Mouse (Mus musculus): ENCODE results near the gene Sh3pxd2a. TPM values are rescaled to one million over a fixed set of nuclear protein-coding genes. Genes with fewer than 3 reads are reported as not detected.

Sh3pxd2a gene
- total RNA-seq, 2 experiments from 2014 or later = 55.1 to 103 TPM

DNA sequence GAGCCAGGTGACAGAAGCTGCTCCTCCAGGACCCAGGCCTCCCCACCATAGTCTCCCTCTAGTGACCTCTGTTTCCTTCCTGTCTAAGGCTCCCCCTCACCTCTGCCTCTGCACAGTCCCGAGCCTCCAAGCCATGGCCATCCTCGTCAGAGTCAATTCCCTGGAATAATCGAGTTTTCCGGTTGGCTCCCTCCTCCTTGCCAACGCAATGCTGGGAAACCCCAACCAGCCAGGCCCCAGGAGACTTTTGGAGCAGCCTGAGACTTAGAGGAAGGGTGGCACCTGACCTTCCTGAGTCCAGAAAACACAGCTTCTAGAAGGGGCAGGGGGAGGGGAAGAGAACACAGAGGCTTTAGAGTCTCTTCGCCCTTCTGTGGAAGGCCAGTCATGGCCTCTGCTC lies 213.3 kb downstream of the Sh3pxd2a start:
- DNase-seq (ENCODE audit: low spot score in 2 of 2) = no peak

- no peak for DNase-seq (ENCODE audit: low spot score in 2 of 2)
Measured at GRCm38 (mm10) chr19:47248906-47249568, 215.2 kb downstream of the Sh3pxd2a start.

DNA sequence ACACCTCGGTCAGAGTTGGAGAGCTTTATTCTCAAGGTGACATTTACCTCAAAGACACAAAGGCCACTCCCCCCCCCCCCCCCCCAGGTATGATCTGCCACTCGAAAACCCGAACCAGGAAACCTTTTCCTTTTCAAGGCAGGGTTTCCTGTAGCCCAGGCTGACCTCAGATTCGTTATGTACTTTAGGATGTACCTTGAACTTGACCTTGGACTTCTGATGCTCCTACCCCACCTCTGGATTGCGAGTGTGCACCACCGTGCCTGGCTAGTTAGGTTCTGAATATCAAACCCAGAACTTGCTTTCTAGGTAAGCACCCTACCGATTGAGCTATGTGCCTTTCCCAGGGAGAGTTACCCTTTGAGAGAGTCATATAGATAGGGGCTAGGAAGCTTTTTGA lies 215.9 kb downstream of the Sh3pxd2a start:
- no peak for DNase-seq (ENCODE audit: low spot score in 2 of 2)

DNA sequence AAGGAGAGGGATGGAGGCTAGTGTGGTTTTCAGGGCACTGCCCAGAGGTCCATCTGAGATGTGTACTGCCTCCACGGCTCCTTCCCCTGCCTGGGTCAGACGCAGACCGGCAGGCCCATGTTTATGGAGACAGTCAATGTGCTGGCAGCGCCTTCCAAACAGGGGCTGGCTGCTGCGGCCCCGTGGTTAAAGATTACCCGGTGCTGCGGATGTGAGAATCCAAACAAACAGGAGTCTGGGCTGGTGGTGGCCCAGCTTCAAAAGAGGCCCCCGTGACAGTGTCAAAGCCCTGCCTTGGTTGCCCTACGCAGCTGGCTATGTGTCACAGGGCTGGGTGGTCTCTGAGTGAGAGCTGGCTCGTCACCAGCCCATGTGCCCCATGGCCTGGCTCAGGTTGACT lies 216.4 kb downstream of the Sh3pxd2a start:
- DNase-seq (ENCODE audit: low spot score in 2 of 2) = no peak

DNA sequence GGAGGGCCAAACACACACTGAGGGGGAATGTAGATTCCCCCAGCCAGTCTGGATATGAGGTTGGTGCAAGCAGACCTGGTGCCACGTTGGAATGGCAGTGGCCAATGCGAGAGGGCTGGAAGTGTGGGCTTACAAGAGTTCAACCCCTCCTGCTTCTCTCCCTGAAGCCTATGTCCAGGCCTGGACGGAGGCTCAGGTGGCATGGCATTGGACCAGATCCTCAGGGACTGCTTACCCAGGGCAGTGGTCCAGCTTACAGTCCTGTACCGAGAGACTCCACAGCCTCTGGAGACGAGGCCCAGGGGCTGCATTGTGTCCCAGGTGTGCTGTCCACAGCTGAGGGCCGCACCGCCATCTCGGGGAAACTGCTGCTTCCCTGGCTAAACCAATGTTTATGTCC lies 218.7 kb downstream of the Sh3pxd2a start:
- DNase-seq (ENCODE audit: low spot score in 2 of 2) = no peak

DNA sequence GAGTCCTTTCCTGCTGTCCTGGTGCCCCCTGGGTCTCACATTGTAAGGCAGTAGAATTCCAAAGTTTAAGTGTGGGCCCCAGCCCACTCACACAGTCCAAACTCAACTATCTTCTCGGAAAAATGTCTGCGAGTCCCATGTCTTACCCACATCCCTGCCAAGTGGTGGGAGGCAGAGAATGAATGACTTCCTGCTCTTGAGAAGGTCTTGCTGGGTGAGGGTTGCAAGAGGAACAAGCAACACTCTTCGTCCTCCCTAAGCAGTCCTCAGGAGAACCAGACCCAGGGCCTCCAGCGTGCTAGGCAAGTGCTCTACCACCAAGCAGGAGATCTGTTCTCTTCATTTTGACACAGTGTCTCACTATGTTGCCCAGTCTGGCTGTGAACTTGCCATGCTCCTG lies 222.0 kb downstream of the Sh3pxd2a start:
- DNase-seq (ENCODE audit: low spot score in 2 of 2) = no peak

DNA sequence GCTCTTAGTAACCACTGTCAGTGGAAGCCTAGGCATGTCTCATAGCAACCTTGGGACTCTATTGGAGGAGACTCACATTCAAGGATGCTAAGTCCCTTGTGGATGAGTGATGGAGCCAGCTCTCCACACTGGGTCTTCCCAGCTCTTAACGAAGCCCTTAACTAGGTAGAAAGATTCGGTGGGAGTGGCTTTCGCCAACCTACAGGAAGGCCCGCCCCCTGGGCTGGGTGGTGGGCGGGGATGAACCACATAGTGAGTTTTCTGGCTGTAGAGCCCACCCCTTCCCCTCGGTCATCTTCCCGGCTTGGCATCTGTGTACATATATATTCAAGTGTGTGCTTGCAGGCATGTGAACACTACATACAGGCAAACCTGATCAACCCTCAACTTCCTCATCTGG lies 223.2 kb downstream of the Sh3pxd2a start:
- no peak for DNase-seq (ENCODE audit: low spot score in 2 of 2)

GRCm38 (mm10) chr19:47240076-47240475 lies 224.1 kb downstream of the Sh3pxd2a start:
- DNase-seq (ENCODE audit: low spot score in 2 of 2) = no peak

DNA sequence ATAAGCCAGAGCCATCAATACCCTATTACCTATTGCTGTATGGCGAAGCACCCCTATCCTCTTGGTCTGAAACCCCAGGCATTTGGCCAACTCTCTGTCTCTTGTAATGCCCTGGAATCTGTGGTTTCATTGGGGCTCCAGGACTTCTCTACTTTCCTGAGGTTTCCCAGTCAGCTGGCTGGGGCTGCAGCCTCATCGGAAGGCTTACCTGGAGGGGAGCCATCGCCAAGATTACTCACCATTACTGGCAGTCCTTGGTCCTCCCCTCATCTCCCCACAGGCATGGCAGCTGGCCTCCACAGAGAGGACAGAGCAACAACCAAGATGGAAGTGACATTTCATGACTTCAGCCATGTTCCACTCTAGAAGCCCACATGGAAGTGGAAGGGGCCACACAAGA lies 231.1 kb downstream of the Sh3pxd2a start:
- DNase-seq (ENCODE audit: low spot score in 2 of 2) = no peak

GRCm38 (mm10) chr19:47232077-47232865 lies 231.9 kb downstream of the Sh3pxd2a start:
- DNase-seq (ENCODE audit: low spot score in 2 of 2) = no peak

GRCm38 (mm10) chr19:47231389-47231788 lies 232.8 kb downstream of the Sh3pxd2a start:
- DNase-seq (ENCODE audit: low spot score in 2 of 2) = no peak

DNA sequence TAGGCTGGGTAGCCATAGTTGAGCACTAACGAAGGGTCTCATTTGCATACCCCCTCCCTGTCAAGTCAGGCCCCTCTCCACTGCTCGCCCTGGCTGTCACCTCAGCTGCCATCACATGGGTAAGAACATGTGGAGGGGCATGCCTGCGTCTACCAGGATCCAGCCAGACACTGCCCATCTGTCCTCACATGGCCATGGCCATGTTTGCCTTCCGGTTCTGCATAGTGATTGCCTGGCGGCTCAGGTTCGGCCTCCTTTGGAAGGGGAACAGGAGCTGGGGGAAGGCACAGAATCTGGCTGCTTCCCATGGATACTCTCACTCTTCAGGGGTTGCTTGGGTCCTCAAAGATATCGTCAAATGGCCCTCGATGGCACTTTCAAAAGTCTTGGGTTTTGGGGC lies 233.5 kb downstream of the Sh3pxd2a start:
- no peak for DNase-seq (ENCODE audit: low spot score in 2 of 2)

DNA sequence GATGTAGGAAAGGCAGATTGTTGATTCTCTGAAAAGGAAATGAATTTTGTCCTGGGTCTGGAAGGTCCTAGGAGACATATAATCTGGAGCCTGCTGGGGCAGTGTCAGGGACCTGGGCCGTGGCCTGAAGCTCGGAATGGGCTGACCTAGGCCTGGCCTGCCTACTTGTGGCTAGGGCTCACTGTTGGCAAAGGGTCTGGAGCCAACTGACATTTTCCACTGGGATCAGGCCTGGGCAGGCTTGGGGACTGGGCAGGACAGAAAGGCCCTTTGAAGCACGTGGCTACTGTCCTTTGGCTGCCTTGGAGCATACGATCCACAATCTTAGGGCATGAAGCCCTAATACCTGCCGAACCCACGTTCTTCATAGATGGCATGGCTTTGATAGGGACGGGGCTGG lies 234.1 kb downstream of the Sh3pxd2a start:
- DNase-seq (ENCODE audit: low spot score in 2 of 2) = no peak

DNA sequence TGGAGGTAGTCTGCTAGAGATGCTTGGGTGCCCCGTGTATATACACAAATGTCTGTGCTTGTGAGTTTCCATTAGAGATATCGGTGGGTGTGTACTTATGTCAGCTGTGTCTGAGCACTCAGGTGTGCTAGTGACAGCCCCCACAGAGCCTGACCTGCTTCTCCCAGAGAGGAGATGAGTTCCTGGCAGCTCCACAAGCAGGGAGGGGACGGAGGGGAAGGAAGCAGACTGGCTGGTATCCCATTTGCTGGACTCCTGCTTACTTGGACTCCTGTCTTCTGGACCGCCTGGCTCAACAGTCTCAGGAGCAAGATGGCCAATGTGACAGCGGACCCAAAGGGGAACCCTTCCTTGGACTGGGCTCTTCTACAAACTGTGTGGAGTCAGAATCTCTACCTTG lies 234.7 kb downstream of the Sh3pxd2a start:
- no peak for DNase-seq (ENCODE audit: low spot score in 2 of 2)

GRCm38 (mm10) chr19:47228725-47229252 lies 235.4 kb downstream of the Sh3pxd2a start:
- DNase-seq (ENCODE audit: low spot score in 2 of 2) = peak; percentile 48 to 53

DNA sequence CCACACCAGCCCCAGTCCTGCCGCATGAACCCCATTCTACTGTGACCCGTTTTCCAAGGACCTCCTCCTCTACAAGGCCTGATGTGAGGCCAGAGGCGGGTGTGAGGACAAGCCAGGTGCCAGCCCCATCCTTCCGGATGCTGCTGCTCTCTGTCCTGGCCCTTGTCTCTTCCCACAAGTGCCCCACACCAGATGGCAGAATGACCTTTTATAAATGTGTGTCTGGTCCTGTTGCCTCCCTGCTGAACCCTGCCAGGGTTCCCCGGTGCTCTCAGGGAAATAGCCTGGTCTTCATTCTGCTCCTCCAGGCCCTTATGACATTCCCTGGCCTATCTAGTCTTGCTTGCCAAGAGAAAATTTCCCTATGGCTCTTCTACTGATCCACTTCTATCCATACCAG lies 238.4 kb downstream of the Sh3pxd2a start:
- DNase-seq (ENCODE audit: low spot score in 2 of 2) = no peak

- DNase-seq (ENCODE audit: low spot score in 2 of 2) = no peak
Measured at GRCm38 (mm10) chr19:47224743-47225142, 239.5 kb downstream of the Sh3pxd2a start.

- peak in 1 of 2 experiments; percentile 28 for DNase-seq (ENCODE audit: low spot score in 2 of 2)
Measured at GRCm38 (mm10) chr19:47222841-47223557, 241.2 kb downstream of the Sh3pxd2a start.

- DNase-seq (ENCODE audit: low spot score in 2 of 2) = no peak
Measured at GRCm38 (mm10) chr19:47222154-47222840, 241.9 kb downstream of the Sh3pxd2a start.

DNA sequence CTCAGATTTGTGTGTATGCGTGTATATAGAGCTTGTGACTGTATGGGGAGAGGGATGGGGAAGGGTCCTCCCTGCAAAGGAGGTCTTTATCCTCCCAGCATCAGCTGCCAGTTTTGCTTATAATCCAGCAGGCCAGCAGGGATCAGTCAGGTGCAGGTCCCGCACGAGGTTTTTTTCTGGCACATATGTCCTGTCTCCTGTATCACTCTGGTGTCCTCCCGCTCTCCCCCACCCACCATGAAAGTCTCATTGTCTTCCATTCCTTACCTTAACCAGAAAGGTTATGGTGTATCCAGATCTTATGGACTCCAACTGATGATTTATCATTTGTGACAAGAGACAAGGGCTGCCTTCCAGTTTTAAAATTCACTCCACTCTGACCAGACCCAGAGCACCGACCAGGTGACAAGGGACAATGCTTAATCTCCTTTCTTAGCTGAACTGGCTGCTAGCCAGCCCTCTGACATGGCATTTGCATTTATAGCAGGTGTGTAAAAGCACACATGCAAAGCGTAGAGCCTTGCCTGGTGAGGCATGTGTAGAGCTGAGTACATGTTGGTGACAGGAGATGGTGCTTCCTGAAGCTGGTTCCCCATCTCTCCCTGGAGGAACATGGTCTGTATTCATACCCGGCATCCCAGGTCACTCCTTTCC lies 242.6 kb downstream of the Sh3pxd2a start:
- no peak for DNase-seq (ENCODE audit: low spot score in 2 of 2)

DNA sequence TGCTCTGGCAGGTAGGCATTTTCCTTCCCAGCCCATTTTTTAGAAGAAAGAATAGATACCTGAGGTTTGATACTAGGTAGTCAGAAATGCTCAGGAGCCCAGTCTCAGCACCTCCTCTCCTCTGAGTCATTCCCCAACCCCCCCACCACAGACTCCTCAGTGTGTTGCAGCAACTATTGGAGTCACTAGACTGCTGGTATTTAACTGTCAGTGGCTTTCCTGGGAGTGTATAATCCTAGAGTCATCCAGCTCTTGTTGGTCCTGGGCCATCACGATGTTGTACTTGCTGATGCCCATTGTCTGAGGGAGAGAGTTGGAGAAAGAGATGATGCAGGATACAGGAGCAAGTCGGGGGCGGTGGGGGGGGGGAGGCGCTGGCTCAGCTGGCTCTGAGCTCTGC lies 243.2 kb downstream of the Sh3pxd2a start:
- no peak for DNase-seq (ENCODE audit: low spot score in 2 of 2)
